Mouse (Mus musculus): ENCODE results near the gene Tnr.

The Tnr gene

GRCm38 (mm10) chr1:159865696-159866095 lies 342.1 kb downstream of the Tnr start:
- DNase-seq (ENCODE audit: low read depth in 1 of 2, low spot score in 2 of 2): no peak

GRCm38 (mm10) chr1:159869619-159870441 lies 346.3 kb downstream of the Tnr start:
- no peak for DNase-seq (ENCODE audit: low read depth in 1 of 2, low spot score in 2 of 2)

DNA sequence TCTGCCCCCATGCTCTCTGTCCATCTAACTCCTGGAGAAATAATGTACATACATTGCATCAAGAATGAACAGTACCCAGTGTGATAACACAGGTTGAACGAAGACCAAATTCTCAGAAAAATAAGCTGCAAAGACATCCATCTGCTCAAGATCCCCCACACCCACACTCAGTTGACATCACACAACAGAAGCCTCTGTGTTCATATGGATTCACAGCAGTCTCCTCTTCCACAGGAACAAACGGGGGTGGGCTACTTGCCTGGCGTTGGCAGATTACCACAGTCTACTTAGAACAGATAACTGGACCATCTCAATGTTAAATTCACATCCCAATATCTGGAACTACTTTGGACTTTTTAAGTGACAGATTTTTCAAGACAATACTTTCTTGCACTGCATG lies 349.3 kb downstream of the Tnr start:
- DNase-seq (ENCODE audit: low read depth in 1 of 2, low spot score in 2 of 2): no peak

GRCm38 (mm10) chr1:159878681-159879080 lies 355.1 kb downstream of the Tnr start:
- DNase-seq (ENCODE audit: low read depth in 1 of 2, low spot score in 2 of 2): no peak

DNA sequence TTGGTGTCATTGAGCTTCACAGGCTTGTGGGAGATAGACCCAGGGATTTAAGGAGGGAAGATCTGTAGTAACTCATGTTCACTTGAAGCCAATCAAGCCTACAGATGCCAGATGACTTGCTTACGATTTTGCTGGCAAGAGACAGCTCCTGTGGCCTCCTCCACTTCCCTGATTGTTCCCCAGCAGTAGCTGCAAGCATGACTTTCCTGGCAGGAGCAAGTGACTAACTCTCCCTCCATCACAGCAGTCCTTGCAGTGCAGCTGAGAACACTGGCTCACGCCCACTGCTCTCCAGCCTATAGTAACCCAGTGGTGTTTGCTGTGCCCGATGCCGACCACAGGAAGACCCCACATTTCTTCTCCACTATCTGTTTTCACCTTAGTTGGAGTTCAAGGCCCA lies 356.3 kb downstream of the Tnr start:
- no peak for DNase-seq (ENCODE audit: low read depth in 1 of 2, low spot score in 2 of 2)

- DNase-seq (ENCODE audit: low read depth in 1 of 2, low spot score in 2 of 2): no peak
Observed at GRCm38 (mm10) chr1:159885476-159885875, 361.9 kb downstream of the Tnr start.

GRCm38 (mm10) chr1:159888611-159889010 lies 365.0 kb downstream of the Tnr start:
- DNase-seq (ENCODE audit: low read depth in 1 of 2, low spot score in 2 of 2): no peak

DNA sequence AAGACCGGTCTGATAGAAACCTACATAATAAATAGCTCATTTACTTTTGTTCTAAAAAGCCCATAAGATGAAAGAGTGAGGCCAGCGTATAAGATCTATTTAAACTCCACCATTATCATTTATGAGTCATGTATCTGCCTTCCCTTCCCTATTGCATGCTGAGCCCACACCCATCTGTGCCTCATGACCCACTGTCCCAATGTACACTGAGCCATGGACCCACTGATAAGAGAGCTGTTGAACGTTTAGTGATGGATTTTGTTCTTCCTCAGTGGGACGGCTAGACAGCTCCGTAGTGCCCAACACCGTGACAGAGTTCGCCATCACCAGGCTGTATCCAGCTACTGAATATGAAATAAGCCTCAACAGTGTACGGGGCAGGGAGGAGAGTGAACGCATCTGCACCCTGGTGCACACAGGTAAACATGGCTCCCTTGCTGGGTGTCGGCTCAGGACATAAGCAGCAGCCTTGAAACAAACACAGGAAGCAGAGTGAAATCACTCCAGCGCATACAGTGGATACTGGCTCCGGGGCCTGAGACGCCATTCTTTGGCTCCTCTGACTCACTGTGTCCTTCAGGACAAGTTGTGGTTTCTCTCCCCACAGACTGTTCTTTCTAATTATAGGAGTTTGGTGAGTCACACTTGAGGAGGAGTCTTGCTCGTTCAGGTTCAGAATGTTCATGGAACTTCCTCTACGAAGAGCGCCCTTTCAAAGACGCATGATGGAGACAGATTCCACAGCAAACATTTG lies 365.6 kb downstream of the Tnr start:
- peak in 1 of 2 experiments; percentile 5 for DNase-seq (ENCODE audit: low read depth in 1 of 2, low spot score in 2 of 2)

DNA sequence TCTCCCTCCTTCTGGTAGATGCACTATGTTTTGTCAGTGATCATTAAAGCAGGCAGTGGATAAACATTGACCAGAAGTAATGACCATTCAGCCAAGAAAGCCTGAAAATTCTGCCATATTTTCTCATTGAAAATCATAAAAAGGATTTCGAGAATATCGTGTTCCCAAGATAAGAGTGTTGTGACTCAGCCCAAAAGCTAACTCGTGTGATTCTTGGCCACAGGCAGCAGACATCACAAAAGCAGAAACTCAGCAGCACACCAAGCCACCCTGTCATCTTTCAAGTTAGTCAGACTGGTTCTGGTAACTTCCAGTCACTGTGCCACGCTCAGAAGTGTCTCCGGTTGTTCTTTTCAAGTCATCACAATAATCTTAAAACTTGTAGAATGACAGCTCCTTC lies 367.0 kb downstream of the Tnr start:
- DNase-seq (ENCODE audit: low read depth in 1 of 2, low spot score in 2 of 2): no peak

- DNase-seq (ENCODE audit: low read depth in 1 of 2, low spot score in 2 of 2): no peak
Observed at GRCm38 (mm10) chr1:159895094-159895493, 371.5 kb downstream of the Tnr start.

DNA sequence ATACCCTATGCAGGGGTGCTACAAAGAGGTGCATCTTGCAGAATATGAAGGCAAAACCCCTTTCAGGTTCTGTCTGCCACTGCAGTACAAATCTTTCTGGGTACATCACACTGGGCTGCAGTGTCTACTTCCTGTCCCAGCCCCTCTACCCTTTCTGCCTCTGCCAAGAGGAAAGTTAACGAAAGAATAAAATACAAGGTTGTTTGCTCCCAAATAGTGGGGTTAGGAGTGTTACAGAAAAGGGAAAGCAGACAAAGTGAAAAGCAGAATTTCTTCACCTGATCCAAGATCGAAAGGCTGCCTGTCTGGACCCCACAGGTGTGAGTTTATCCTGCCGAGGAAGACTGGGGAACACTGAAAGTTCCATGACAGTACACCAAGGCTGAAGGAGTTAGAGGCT lies 376.4 kb downstream of the Tnr start:
- no peak for DNase-seq (ENCODE audit: low read depth in 1 of 2, low spot score in 2 of 2)

- DNase-seq (ENCODE audit: low read depth in 1 of 2, low spot score in 2 of 2): no peak
Observed at GRCm38 (mm10) chr1:159900639-159901038, 377.1 kb downstream of the Tnr start.

GRCm38 (mm10) chr1:159901366-159902119 lies 378.0 kb downstream of the Tnr start:
- DNase-seq (ENCODE audit: low read depth in 1 of 2, low spot score in 2 of 2): no peak

DNA sequence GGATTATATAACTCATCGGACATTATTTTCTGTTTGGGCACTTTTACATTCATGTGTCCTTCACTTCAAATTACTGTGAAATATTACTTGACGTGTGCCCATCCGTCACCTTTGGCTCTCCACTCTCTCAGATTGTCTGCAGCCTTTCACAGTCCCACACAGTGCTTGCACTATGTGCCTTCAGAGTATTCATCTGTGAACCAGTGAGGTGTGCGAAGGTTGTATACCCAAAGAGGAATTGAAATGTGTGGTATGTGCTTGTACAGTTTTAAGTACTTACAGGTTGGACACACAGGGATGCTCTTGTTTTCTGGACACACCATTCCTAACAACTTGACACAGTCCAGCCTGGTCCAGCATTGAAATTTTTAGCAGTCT lies 378.5 kb downstream of the Tnr start:
- no peak for DNase-seq (ENCODE audit: low read depth in 1 of 2, low spot score in 2 of 2)

DNA sequence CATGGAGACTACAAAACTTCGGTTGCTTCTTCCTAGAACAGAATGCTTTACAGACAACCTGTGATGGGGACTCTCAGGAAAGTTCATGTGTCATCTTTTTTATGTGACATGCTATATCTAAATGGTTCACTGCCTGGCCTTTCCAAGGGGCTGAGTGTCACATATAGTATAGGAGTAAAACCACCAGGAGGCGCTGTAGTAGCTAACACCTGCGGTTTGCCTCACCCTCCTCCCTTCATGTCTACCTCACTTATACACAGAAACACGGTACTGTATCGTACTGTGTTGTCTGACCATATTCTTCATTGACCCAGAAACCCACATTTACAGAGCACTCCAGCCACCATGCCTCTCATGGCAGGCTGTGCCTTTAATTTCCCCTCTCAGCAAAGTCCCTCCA lies 387.4 kb downstream of the Tnr start:
- peak in 1 of 2 experiments; percentile 15 for DNase-seq (ENCODE audit: low read depth in 1 of 2, low spot score in 2 of 2)

DNA sequence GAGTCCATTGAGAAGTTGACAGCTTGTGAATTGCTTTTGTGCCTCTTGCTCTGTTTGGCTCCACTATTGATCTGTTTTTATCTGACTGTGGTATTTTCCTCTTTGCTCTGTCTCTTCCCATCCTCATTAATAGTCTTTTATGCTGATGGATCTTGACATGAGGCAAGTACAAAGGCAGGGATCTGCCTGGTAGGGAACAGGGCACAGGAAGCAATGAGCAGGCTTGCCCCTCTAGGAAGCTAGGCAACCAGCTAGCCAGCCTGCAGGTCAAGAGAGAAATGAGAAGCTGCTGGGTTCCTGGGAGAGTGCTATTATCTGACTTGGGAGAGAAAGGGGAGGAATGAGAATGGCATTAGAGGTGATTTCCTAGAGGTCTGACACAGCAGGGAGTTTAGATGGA lies 391.2 kb downstream of the Tnr start:
- no peak for DNase-seq (ENCODE audit: low read depth in 1 of 2, low spot score in 2 of 2)

GRCm38 (mm10) chr1:159920571-159920970 lies 397.0 kb downstream of the Tnr start:
- DNase-seq (ENCODE audit: low read depth in 1 of 2, low spot score in 2 of 2): no peak

DNA sequence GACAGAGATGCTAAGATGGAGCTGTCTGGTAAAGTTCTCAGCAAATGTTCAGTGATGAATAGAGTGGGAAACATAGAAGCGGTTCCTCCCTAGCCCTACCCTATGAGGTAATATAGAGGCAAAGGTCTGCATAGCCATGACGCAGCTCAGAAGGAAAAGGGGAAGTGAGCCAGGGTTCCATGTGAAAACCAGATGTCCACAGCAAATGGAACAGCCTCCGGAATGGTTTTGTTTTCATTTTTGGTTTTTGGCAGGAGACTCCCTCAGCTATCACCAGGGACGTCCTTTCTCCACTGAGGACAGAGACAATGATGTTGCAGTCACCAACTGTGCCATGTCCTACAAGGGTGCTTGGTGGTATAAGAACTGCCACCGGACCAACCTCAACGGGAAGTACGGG lies 399.4 kb downstream of the Tnr start:
- DNase-seq (ENCODE audit: low read depth in 1 of 2, low spot score in 2 of 2): peak; percentile 19 to 23

DNA sequence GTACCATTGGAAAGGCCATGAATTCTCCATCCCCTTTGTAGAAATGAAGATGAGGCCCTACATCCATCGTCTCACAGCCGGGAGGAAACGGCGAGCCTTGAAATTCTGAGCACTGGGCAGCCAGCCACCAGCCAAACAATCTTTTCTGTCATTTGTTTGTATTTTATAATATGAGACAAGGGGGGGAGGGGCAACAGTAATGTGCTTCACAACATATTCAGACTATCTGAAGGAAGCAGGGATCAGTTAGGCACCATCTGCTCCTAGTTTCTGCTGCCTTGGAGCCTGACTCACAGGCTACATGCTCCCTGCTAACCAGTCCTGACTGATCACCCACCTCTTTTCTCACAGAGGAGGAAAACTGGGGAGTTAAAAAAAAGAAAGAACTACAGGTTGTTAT lies 400.5 kb downstream of the Tnr start:
- DNase-seq (ENCODE audit: low read depth in 1 of 2, low spot score in 2 of 2): no peak

DNA sequence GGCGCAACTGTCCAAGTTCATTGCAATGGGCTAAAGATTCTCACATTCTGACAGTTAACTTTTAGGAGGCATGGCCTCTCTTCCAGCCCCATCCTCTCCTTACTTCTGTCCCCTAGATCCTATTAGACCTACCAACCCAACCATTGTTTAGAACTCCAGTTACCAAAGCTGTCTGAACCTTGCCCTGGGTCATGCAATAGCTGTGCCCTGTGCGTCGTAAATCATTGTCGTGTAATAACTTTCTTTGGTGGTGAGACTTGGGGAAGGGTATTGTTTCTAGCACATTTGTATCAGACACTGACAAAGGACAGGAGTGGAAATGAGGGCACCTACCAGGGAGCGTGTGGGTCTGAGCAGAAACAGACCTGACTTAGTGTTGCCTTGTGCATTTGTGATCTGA lies 401.1 kb downstream of the Tnr start:
- no peak for DNase-seq (ENCODE audit: low read depth in 1 of 2, low spot score in 2 of 2)

GRCm38 (mm10) chr1:159928681-159929335 lies 405.2 kb downstream of the Tnr start:
- no peak for DNase-seq (ENCODE audit: low read depth in 1 of 2, low spot score in 2 of 2)

All from monocyte, adult 2 months (primary cell).